Mouse (Mus musculus): Measurements from ENCODE around the gene Gm20903.
"Not testable (repeated sequence)": the region's sequence is repeated elsewhere in the genome, so short reads cannot be mapped to it uniquely, and the experiment has no call there.

Gene Gm20903

GRCm38 (mm10) chrY:73669015-73669414, at the start of gene Gm20903:
Gm20903 (plus strand) TSS chrY:73669315.
- not testable (repeated sequence) for DNase-seq (ENCODE audit: low read depth)
